Mouse (Mus musculus) ES-E14 (cell line): ENCODE measurements at regions not wholly inside any gene's neighbourhood (a gene's known extent, or its start where the extent isn't known, plus 50 kb on each side); places are given as distances from the start of the nearest gene placed in this dataset.

ENCODE experiments used
- CHD2 ChIP-seq: IDR thresholded peaks from 2 replicates; pipeline ENCODE4 v1.6.1; 2014; ENCODE audit warnings: mild to moderate bottlenecking, low read depth, low read length, inconsistent platforms
- ZC3H11A ChIP-seq: IDR thresholded peaks from 2 replicates; pipeline ENCODE4 v1.6.1; 2012; ENCODE audit warnings: low read depth, mild to moderate bottlenecking, inconsistent platforms, low read length, borderline replicate concordance
- ZNF384 ChIP-seq: IDR thresholded peaks from 2 replicates; pipeline ENCODE4 v1.6.1; 2012; ENCODE audit warnings: low read depth, low read length, inconsistent platforms

DNA sequence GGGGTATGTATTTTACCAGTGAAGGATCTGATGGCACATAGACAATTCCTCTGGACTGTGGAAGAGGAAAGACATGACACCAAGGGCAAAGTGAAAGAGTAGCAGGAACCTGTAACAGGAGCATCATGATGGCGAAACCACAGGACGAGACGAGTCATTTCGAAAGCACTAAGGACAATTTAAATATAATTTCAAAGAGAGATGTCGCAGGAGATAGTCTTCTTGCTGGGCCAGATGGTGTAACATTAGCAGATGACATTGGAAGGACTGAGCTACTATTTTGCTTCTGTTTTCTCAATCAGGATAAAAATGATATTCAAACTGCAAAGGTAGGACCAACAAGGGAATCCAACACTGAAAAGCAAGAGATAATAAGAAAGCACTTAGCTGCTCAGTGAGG, 1009.7 kb upstream of the Adgrl4 start:
- no peak for TF ChIP-seq ZC3H11A
- no peak for TF ChIP-seq ZNF384
- no peak for TF ChIP-seq CHD2
